Mouse (Mus musculus): ENCODE data around the gene Ifna4.

DNA sequence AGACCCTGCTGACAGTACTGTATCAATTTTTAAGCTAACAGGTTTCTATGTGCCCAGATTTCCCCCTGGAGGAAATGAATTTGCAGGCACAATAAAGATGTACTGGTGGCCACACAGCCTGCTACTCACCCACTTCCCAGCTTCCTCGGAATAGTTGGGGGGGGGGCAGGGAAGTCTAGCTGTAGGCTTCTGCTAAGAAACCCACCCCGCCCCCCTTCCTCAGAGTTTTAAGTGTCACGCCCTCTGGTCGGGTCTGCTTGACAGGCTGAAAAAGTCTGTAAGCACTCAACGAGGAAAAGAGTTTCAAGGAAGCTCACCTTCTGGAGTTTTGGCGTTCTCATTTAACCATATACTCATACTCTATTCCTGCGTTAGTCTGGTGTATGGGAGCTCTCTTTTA lies 21.6 kb downstream of the Ifna4 start:
- TF ChIP-seq POLR2A (IDR thresholded peaks at IDR 0.05; ENCODE audit: control insufficient read depth, low read depth, low read length) (no peak), CTCF (IDR thresholded peaks at IDR 0.05; ENCODE audit: control insufficient read depth, insufficient read depth, insufficient replicate concordance, low read depth, low read length) (no peak)

All from testis, adult 2 months (tissue).